Mouse (Mus musculus) embryonic facial prominence, embryonic 14.5 days (tissue): ENCODE results near the gene Scin. TPM values are rescaled to one million over a fixed set of nuclear protein-coding genes. Genes with fewer than 3 reads are reported as not detected.

ENCODE experiments used
- ATAC-seq: fragments of 200-750 bp; cut with Nextera tagmentation; 2 replicates; pipeline ENCODE4 v1.8.0; 2017; ENCODE audit warnings: low read depth, moderate number of reproducible peaks, moderate TSS enrichment
- DNase-seq: peaks from one replicate; pipeline ENCODE4 v3.0.0-alpha.2; 2015; ENCODE audit warnings: low spot score
- H3K27ac ChIP-seq: fragments of 300-500 bp; sonication (generic); replicated peaks from 2 replicates; pipeline ENCODE4 v1.5.1; 2014; ENCODE audit warnings: low read depth, mild to moderate bottlenecking, low read length, moderate library complexity
- H3K27me3 ChIP-seq: fragments of 300-500 bp; sonication (generic); replicated peaks from 2 replicates; pipeline ENCODE4 v1.6.1; 2014; ENCODE audit warnings: low read length; ENCODE audit not compliant: control insufficient read depth, insufficient read depth
- H3K36me3 ChIP-seq: fragments of 300-500 bp; sonication (generic); 2 replicates; pipeline ENCODE4 v1.6.1; 2014; ENCODE audit warnings: low read length, mixed read lengths; ENCODE audit not compliant: control insufficient read depth, insufficient read depth
- H3K4me1 ChIP-seq: fragments of 300-500 bp; sonication (generic); 2 replicates; pipeline ENCODE4 v1.6.1; 2014; ENCODE audit warnings: antibody characterized with exemption, low read length; ENCODE audit not compliant: control insufficient read depth, insufficient read depth
- H3K4me2 ChIP-seq: fragments of 300-500 bp; sonication (generic); 2 replicates; pipeline ENCODE4 v1.6.1; 2014; ENCODE audit warnings: low read depth, mild to moderate bottlenecking, low read length, moderate library complexity, mixed read lengths
- H3K4me3 ChIP-seq: fragments of 300-500 bp; sonication (generic); 2 replicates; pipeline ENCODE4 v1.5.1; 2014; ENCODE audit warnings: low read depth, mild to moderate bottlenecking, low read length
- H3K9ac ChIP-seq: fragments of 300-500 bp; sonication (generic); 2 replicates; pipeline ENCODE4 v1.6.1; 2014; ENCODE audit warnings: low read depth, mild to moderate bottlenecking, low read length, moderate library complexity, mixed read lengths
- H3K9me3 ChIP-seq: fragments of 300-500 bp; sonication (generic); 2 replicates; pipeline ENCODE4 v1.6.1; 2016; ENCODE audit warnings: low read length; ENCODE audit not compliant: control insufficient read depth
- WGBS: fragments of 180-500 bp; shearing (Covaris S2); extraction: QIAGEN DNeasy Blood & Tissue Kit; methylation state at CpG from one replicate; pipeline ENCODE4 v1.1.7; 2014; 5-methylcytosine and 5-hydroxymethylcytosine counted together
- polyA plus RNA-seq: library from polyadenylated mRNA; unstranded; fragments of >200 nt; fragmentation: Nextera tagmentation; extraction: Ambion mirVana; gene quantifications from 2 replicates; pipeline ENCODE4 v1.2.1, GENCODE M21; 2014

Scin gene
- polyA plus RNA-seq, 1 experiment from 2014 or later, result 4.7 TPM

GRCm38 (mm10) chr12:40029201-40029600 is 104.8 kb downstream of the Scin start:
- DNase-seq (no peak), ATAC-seq (no peak)
- Histone ChIP-seq H3K9ac (no peak overlapping the region), H3K27me3 (no peaks in the 10 kb centered on the region), H3K27ac (no peak overlapping the region), H3K36me3 (no peaks in the 10 kb centered on the region), H3K9me3 (peaks cover 8% of the 10 kb centered on the region; the same call in 1 of the 2 replicates), H3K4me1 (no peaks in the 10 kb centered on the region), H3K4me2 (no peak overlapping the region), H3K4me3 (no peak overlapping the region)
- 76% methylated on average over 4 of the region's 4 CpGs for WGBS

- no peak for ATAC-seq
- 89% methylated on average over 3 of the region's 3 CpGs for WGBS
- H3K27ac ChIP-seq, result no peak overlapping the region
These were observed 106.2 kb downstream of the Scin start for GRCm38 (mm10) chr12:40027846-40028245.

GRCm38 (mm10) chr12:40027444-40027843 is 106.6 kb downstream of the Scin start:
- Histone ChIP-seq H3K27ac (no peak overlapping the region), H3K36me3 (no peaks in the 10 kb centered on the region), H3K4me2 (no peak overlapping the region), H3K9me3 (peaks cover 8% of the 10 kb centered on the region; the same call in 1 of the 2 replicates), H3K27me3 (no peaks in the 10 kb centered on the region), H3K9ac (no peak overlapping the region), H3K4me1 (no peaks in the 10 kb centered on the region), H3K4me3 (no peak overlapping the region)
- WGBS, result 91% methylated on average over 3 of the region's 3 CpGs
- no peak for DNase-seq
- no peak for ATAC-seq

More at GRCm38 (mm10) chr12:40027846-40028245, 106.2 kb downstream of the Scin start:
- Histone ChIP-seq H3K4me1 (no peaks in the 10 kb centered on the region), H3K9ac (no peak overlapping the region), H3K4me2 (no peak overlapping the region), H3K9me3 (peaks cover 8% of the 10 kb centered on the region; the same call in 1 of the 2 replicates), H3K36me3 (no peaks in the 10 kb centered on the region), H3K27me3 (no peaks in the 10 kb centered on the region), H3K4me3 (no peak overlapping the region)
- no peak for DNase-seq

GRCm38 (mm10) chr12:40023918-40024317 is 110.1 kb downstream of the Scin start:
- H3K27ac ChIP-seq, result no peak overlapping the region
- no peak overlapping the region for H3K4me2 ChIP-seq
- no peaks in the 10 kb centered on the region for H3K36me3 ChIP-seq
- no peak overlapping the region for H3K4me3 ChIP-seq
- no peaks in the 10 kb centered on the region for H3K27me3 ChIP-seq
- H3K4me1 ChIP-seq, result no peaks in the 10 kb centered on the region
- DNase-seq, result no peak
- WGBS, result 83% methylated on average over 2 of the region's 2 CpGs
- no peak for ATAC-seq
- no peaks in the 10 kb centered on the region for H3K9me3 ChIP-seq
- no peak overlapping the region for H3K9ac ChIP-seq

GRCm38 (mm10) chr12:40023014-40023642 is 110.9 kb downstream of the Scin start:
- no peaks in the 10 kb centered on the region for H3K9me3 ChIP-seq
- no peaks in the 10 kb centered on the region for H3K36me3 ChIP-seq
- H3K27ac ChIP-seq, result no peak overlapping the region
- H3K27me3 ChIP-seq, result no peaks in the 10 kb centered on the region
- WGBS, result 76% methylated on average over 3 of the region's 3 CpGs
- DNase-seq (no peak), ATAC-seq (no peak)
- H3K9ac ChIP-seq, result no peak overlapping the region
- no peak overlapping the region for H3K4me2 ChIP-seq
- H3K4me1 ChIP-seq, result no peaks in the 10 kb centered on the region
- H3K4me3 ChIP-seq, result no peak overlapping the region

- WGBS, result 82% methylated on average over 3 of the region's 3 CpGs
These were observed 111.7 kb downstream of the Scin start for GRCm38 (mm10) chr12:40022344-40022743.

GRCm38 (mm10) chr12:40017955-40018505 is 116.0 kb downstream of the Scin start:
- H3K9ac ChIP-seq, result no peak overlapping the region
- H3K27ac ChIP-seq, result no peak overlapping the region
- DNase-seq, result no peak
- ATAC-seq, result no peak
- WGBS, result 75% methylated on average over 6 of the region's 6 CpGs
- H3K4me2 ChIP-seq, result no peak overlapping the region
- no peaks in the 10 kb centered on the region for H3K27me3 ChIP-seq
- no peak overlapping the region for H3K4me3 ChIP-seq
- no peaks in the 10 kb centered on the region for H3K9me3 ChIP-seq
- H3K4me1 ChIP-seq, result no peaks in the 10 kb centered on the region
- H3K36me3 ChIP-seq, result no peaks in the 10 kb centered on the region

More at GRCm38 (mm10) chr12:40022344-40022743, 111.7 kb downstream of the Scin start:
- Histone ChIP-seq H3K4me1 (no peaks in the 10 kb centered on the region), H3K4me2 (no peak overlapping the region), H3K9me3 (no peaks in the 10 kb centered on the region), H3K27me3 (no peaks in the 10 kb centered on the region), H3K27ac (no peak overlapping the region), H3K9ac (no peak overlapping the region), H3K36me3 (no peaks in the 10 kb centered on the region), H3K4me3 (no peak overlapping the region)
- ATAC-seq (no peak), DNase-seq (no peak)

GRCm38 (mm10) chr12:40016648-40017460 is 117.2 kb downstream of the Scin start:
- 28% methylated on average over 19 of the region's 19 CpGs for WGBS
- Histone ChIP-seq H3K9ac (peak overlapping the region; percentile 58), H3K27me3 (no peaks in the 10 kb centered on the region), H3K27ac (peak overlapping the region; percentile 35), H3K4me1 (no peaks in the 10 kb centered on the region), H3K4me3 (peak overlapping the region; percentile 31), H3K9me3 (no peaks in the 10 kb centered on the region), H3K36me3 (no peaks in the 10 kb centered on the region), H3K4me2 (peak overlapping the region; percentile 52)
- ATAC-seq, result peak; percentile 72
- peak; percentile 73 for DNase-seq
